In genomic region chr15:95296561-95296960, GRCm38 (mm10) we compare ENCODE assay signal across 22 mouse cellular contexts.
"Had no signal": no experiment of that assay in that cellular context is flagged by ENCODE, and none has a peak within 500 bp of the region (broad histone marks: within the 10 kb centered on the region; RNA-seq: fewer than 3 reads in every experiment).

No protein-coding gene starts in this region.

- ATAC-seq: liver, postnatal 0 days; lung, postnatal 0 days; midbrain, embryonic 15.5 days had no signal

- H3K36me3 ChIP-seq: limb, embryonic 12.5 days; limb, embryonic 15.5 days; midbrain, embryonic 15.5 days; neural tube, embryonic 15.5 days had no signal

- H3K27me3 ChIP-seq: limb, embryonic 12.5 days; limb, embryonic 15.5 days; midbrain, embryonic 12.5 days; midbrain, embryonic 15.5 days; neural tube, embryonic 12.5 days; neural tube, embryonic 15.5 days had no signal

- H3K4me3 ChIP-seq: limb, embryonic 12.5 days; limb, embryonic 15.5 days; midbrain, embryonic 12.5 days; midbrain, embryonic 15.5 days; neural tube, embryonic 12.5 days; neural tube, embryonic 15.5 days had no signal

- DNase-seq: kidney, postnatal 25 days; left cerebral cortex, postnatal 4 days; liver, postnatal 0 days; lung, embryonic 14.5 days; right cerebral cortex, adult 18-20 months; right cerebral cortex, postnatal 14 days; right cerebral cortex, postnatal 4 days; thymus, adult 2 months; thymus, postnatal 14 days; thymus, postnatal 4 days had no signal

- H3K4me1 ChIP-seq: limb, embryonic 12.5 days; limb, embryonic 15.5 days; midbrain, embryonic 12.5 days; neural tube, embryonic 12.5 days; neural tube, embryonic 15.5 days had no signal

- H3K27ac ChIP-seq: kidney, postnatal 0 days; limb, embryonic 12.5 days; limb, embryonic 15.5 days; liver, embryonic 14.5 days; macrophage; midbrain, embryonic 12.5 days; midbrain, embryonic 15.5 days; neural tube, embryonic 12.5 days; neural tube, embryonic 15.5 days; stomach, postnatal 0 days had no signal

- H3K4me2 ChIP-seq: limb, embryonic 12.5 days; limb, embryonic 15.5 days; liver, embryonic 11.5 days; lung, embryonic 14.5 days; midbrain, embryonic 12.5 days; midbrain, embryonic 15.5 days; neural tube, embryonic 12.5 days; neural tube, embryonic 15.5 days had no signal

- H3K9me3 ChIP-seq: limb, embryonic 12.5 days; limb, embryonic 15.5 days; midbrain, embryonic 12.5 days; midbrain, embryonic 15.5 days; neural tube, embryonic 12.5 days; neural tube, embryonic 15.5 days had no signal

- H3K9ac ChIP-seq: limb, embryonic 12.5 days; limb, embryonic 15.5 days; liver, embryonic 14.5 days; liver, postnatal 0 days; lung, embryonic 14.5 days; midbrain, embryonic 12.5 days; midbrain, embryonic 15.5 days; neural tube, embryonic 12.5 days; neural tube, embryonic 15.5 days had no signal
